Mouse (Mus musculus) heart, adult 9 months (tissue): ENCODE results near the gene Rgsl1.

Experiments used
- DNase-seq, 2 experiments: peaks; one replicate each; pipeline ENCODE4 v3.0.0; 2022; ENCODE audit warnings: low spot score in 2 of 2

The Rgsl1 gene

DNA sequence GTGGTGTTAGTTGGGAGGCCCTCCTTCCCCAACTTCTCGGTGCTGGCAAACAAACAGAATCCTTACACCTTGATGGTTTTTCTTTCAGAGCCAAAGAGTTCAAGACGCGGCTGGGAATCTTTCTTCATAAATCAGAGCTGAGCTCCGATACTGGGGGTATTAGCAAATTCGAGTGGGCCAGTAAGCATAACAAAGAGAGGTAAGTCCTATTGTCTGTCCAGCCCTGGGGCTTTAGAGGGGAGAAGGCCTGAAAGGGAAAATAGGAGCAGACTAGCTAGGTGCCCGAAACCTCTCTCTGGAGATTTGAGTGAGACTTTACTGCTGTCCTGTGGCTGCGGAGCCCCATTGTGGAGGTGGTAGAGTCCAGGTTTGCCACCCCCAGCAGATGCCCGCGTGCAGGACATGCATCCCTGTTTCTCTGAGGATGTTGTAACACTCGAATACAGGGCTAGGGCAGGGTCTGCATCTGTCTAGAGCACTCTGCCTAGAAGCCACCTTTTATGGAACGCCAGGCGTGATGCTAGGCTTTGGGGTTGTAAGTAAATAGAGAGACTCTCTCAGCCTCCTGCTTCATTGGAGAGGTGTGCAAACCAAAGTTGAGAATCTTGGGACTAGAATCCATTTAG, 103.1 kb downstream of the Rgsl1 start:
- no peak for DNase-seq

DNA sequence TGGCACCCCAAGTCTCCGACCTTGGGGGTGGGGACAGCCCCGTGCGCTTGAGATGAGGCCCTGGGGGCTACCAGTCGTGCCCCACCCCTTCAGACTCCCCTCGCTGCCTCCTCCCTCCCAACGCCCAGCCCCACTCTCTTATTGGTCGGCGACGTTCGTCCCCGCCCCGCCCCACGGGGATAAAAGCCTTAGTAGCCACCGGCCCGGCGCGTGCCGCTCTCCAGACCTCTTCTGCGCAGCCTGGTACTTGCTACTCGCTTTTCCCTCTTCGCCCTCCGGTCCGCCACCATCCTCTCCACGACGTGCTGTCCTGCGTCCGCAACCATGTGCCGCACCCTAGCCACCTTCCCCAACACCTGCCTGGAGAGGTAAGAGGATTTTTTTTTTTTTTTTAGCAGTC, 103.8 kb downstream of the Rgsl1 start, which contains the start of gene Rgs16:
TSS of gene Rgs16 (plus strand) at position 205 of the 400 bp plus-strand sequence.
- DNase-seq = peak; percentile 68 to 75

DNA sequence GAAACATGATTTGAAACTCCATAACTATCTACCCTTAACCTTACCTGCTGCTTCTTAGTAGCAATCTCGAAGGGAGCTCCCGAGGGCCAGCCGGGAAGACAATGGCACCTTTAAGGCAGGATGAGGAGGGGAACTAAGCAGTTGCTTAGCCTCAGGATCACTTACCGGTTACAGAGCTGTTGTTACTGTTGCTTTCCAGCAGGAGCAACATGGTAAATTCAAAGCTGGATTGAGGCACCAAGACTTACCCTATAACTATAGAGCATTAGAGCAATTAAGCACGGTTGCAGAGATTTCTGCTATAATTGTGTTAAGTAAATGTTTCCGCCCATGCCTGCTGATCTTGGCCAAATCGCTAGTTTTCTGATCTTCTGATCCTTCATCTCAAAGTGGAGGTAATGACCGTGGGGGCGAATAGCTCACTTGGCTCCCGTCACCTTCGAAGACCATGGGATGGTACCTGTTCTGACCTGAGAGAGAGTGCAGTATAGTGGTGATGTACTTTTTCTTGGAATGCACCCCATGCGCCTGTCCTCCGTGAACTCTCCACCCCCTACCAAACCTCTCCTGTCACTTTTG, 104.4 kb downstream of the Rgsl1 start:
- no peak for DNase-seq

DNA sequence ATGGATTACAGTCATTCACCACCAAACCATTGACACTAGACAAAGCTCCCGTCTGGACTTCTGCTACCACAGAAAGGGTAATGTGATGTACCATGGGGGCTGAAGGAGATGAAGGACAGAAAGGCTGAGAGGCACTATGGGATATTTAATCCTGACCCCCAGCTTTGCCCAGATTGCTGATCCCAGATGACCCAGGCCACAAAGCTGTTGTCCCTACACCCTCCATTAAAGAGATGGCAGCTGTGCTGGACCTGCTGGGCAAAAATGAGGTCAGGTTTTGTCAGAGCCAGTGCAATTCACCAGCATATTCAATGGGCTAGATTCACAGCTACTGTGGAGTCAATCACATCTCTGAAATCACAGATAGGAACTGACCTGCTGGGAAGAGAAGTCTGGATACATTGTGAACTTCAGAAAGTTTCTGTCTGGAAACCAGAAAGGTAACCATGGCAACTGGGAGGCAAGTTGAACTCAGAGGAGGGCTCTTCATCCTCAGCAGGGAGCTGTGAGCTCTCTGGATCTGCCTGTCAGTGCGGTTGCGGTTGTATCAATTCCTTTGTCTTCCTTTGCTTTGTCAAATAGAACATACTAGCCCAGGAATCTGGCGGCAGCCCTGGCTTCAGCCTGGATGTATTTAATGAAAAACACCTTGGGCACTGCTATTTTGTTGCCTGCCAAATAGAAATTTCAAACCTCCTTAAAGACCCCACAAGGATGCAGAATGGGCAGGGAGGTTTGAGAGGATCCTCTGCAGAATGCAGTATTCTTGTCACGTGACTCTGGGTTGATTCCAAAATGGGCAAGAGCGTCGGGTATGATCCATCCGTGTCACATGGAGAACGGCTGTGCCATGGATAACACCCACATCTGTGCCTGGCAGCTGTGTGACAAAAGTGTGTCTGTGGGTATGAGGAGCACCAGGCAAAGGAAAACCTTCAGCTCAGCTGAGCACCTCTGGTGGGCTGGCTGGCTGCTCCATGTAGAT, 106.5 kb downstream of the Rgsl1 start:
- DNase-seq = no peak

DNA sequence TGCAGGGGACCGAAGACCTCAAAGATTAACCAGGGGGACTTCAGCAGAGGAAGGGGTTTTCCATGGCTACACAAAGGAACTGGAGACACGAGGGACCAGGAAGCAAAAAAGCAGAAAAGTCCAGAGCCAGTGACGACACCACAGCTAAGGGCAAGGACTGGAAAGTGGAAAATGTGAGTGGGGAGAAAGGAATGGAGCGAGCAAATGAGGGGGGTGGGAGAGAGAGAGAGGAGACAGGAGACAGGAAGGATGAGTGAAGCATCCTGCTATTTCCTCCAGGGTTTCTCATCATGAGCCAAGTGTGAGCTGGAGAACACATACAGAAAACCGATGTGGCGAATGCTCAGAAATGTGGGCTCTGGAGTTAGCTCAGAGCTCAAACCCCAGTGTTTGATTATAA, 107.8 kb downstream of the Rgsl1 start:
- DNase-seq = no peak

DNA sequence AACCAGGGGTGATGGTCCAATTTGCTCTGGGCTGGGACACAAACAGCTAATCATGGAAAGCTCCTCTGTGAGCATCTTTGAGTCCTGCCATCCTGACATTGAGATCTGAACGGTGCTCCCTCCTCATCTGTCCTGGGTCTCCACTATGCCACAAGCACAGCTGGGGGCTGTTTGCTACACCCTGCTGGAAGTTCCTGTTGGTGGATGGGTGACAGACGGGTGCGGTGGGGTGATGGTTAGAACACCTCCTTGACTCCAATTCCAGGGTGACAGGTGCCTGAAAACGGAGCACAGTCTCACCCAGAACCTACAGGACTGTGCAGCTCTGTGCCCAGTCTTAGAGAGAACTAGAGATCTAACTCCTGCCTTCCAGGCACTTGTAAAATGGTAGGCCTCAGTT, 109.1 kb downstream of the Rgsl1 start:
- DNase-seq = no peak

DNA sequence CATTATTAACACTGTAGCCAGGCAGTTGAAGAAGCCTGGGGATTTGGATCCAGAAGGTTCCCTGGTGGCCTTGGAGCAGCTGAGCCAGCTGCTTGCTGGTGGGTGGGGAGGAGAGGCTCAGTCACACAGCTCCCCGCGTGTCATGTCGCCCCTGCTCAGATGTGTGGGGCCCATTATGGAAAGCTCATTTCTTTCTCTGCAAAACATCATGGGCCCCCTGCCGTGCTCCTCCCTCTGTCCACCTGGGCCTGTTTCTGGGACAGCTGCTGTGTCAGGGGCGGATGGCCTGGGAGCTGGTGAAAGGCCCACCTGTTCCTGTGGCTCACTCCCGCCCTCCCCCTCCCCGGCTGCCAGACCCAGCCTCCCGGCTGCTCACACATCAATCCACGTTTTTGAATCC, 110.8 kb downstream of the Rgsl1 start:
- DNase-seq = no peak

DNA sequence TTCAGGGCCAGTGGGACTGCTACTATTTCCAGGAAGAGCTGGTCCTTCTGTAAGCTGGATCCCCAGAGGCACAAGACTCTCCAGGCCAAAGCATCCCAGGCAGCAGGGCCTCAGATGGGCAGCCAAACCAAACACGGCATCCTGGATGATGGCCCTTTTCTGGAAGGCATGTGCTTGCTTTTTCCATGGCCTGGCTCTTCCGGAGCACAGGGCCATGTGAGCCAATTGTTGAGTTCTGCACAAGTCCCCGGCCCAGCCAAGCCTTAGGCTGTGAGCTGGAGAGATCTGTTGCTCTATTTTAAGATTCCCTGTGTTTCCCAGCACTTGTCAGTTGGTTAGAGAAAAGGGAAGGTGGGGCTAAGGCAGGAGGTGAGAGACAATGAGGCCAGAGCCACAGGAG, 113.3 kb downstream of the Rgsl1 start:
- DNase-seq = peak; percentile 84 to 86

DNA sequence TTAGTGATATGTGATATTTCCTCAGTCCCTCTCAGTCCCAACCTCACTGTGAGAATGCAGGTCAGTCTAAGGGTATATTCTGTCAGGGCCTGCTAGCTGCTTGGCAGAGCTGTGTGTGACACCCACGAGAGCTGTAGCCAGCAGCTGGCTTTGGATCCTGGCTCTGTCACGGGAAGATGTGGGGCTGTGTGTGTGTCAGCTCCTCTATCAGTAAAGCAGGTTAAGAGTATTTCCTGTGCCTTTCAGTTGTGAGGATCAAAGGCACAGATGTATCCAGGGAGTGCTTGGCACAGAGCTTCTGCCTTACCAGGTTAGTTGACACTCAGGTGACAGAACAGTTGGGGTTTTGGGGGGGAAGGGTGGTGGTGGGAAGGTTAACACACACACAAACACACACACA, 114.1 kb downstream of the Rgsl1 start:
- DNase-seq = no peak
